Mouse (Mus musculus) heart, embryonic 11.5 days (tissue): ENCODE data around the gene Rnf123. TPM values are rescaled to one million over a fixed set of nuclear protein-coding genes. Genes with fewer than 3 reads are reported as not detected.

Experiments used
- ATAC-seq: fragments of 200-750 bp; cut with Nextera tagmentation; replicated peaks from 2 replicates; pipeline ENCODE4 v1.8.0; 2017; ENCODE audit warnings: moderate library complexity; ENCODE audit not compliant: insufficient number of reproducible peaks, low FRiP score, low TSS enrichment
- H3K27ac ChIP-seq: fragments of 300-500 bp; sonication (generic); 2 replicates; pipeline ENCODE4 v1.5.1; 2014; ENCODE audit warnings: mild to moderate bottlenecking, low read depth, low read length
- H3K27me3 ChIP-seq: fragments of 300-500 bp; sonication (generic); 2 replicates; pipeline ENCODE4 v1.6.1; 2014; ENCODE audit warnings: mild to moderate bottlenecking, low read length, mixed read lengths; ENCODE audit not compliant: control insufficient read depth, insufficient read depth
- H3K36me3 ChIP-seq: fragments of 300-500 bp; sonication (generic); 2 replicates; pipeline ENCODE4 v1.6.1; 2014; ENCODE audit warnings: mild to moderate bottlenecking, low read length, moderate library complexity, mixed read lengths; ENCODE audit not compliant: control insufficient read depth, insufficient read depth
- H3K4me1 ChIP-seq: fragments of 300-500 bp; sonication (generic); 2 replicates; pipeline ENCODE4 v1.6.1; 2014; ENCODE audit warnings: low read length; ENCODE audit not compliant: control insufficient read depth, insufficient read depth
- H3K4me2 ChIP-seq: fragments of 300-500 bp; sonication (generic); 2 replicates; pipeline ENCODE4 v1.6.1; 2014; ENCODE audit warnings: mild to moderate bottlenecking, moderate library complexity
- H3K4me3 ChIP-seq: fragments of 300-500 bp; sonication (generic); 2 replicates; pipeline ENCODE4 v1.5.1; 2014; ENCODE audit warnings: low read depth, low read length
- H3K9ac ChIP-seq: fragments of 300-500 bp; sonication (generic); 2 replicates; pipeline ENCODE4 v1.6.1; 2014; ENCODE audit warnings: mild to moderate bottlenecking, low read depth, low read length, moderate library complexity
- H3K9me3 ChIP-seq: fragments of 300-500 bp; sonication (generic); replicated peaks from 2 replicates; pipeline ENCODE4 v1.6.1; 2016; ENCODE audit warnings: low read length; ENCODE audit not compliant: control insufficient read depth
- WGBS: fragments of 180-500 bp; shearing (Covaris S2); extraction: QIAGEN DNeasy Blood & Tissue Kit; methylation state at CpG from one replicate; pipeline ENCODE4 v1.1.7; 2014; ENCODE audit not compliant: insufficient replicate concordance; 5-methylcytosine and 5-hydroxymethylcytosine counted together
- polyA plus RNA-seq: library from polyadenylated mRNA; unstranded; fragments of >200 nt; fragmentation: Nextera tagmentation; extraction: Ambion mirVana; gene quantifications from 2 replicates; pipeline ENCODE4 v1.2.1, GENCODE M21; 2014

The Rnf123 gene
- polyA plus RNA-seq, 1 experiment from 2014 or later: 23.4 TPM

GRCm38 (mm10) chr9:108073141-108073930, 9.8 kb downstream of the Rnf123 start:
- Histone ChIP-seq H3K4me3 (no peak overlapping the region), H3K4me1 (peaks cover 19% of the 10 kb centered on the region), H3K4me2 (no peak overlapping the region), H3K9me3 (no peaks in the 10 kb centered on the region), H3K27ac (peak overlapping the region; percentile 10; the same call in 1 of the 2 replicates), H3K27me3 (no peaks in the 10 kb centered on the region), H3K9ac (0 out of 2 replicates have a peak overlapping the region, but pooled peaks have one; percentile 49), H3K36me3 (peaks cover 5% of the 10 kb centered on the region; the same call in 1 of the 2 replicates)
- 50% methylated on average over 7 of the region's 7 CpGs for WGBS
- no peak for ATAC-seq

- H3K27me3 ChIP-seq: no peaks in the 10 kb centered on the region
- peak overlapping the region; percentile 68 for H3K27ac ChIP-seq
- peak overlapping the region; percentile 11; the same call in 1 of the 2 replicates for H3K4me2 ChIP-seq
- WGBS: 45% methylated on average over 9 of the region's 9 CpGs
- H3K9me3 ChIP-seq: no peaks in the 10 kb centered on the region
- H3K4me3 ChIP-seq: no peak overlapping the region
- no peak overlapping the region; the same call in 1 of the 2 replicates for H3K9ac ChIP-seq
- H3K4me1 ChIP-seq: peaks cover 19% of the 10 kb centered on the region
- peaks cover 5% of the 10 kb centered on the region; the same call in 1 of the 2 replicates for H3K36me3 ChIP-seq
- no peak for ATAC-seq
Measured at GRCm38 (mm10) chr9:108072481-108072924, 10.6 kb downstream of the Rnf123 start.

- Histone ChIP-seq H3K27me3 (no peaks in the 10 kb centered on the region), H3K27ac (peak overlapping the region; percentile 68; the same call in 1 of the 2 replicates), H3K9me3 (no peaks in the 10 kb centered on the region), H3K9ac (no peak overlapping the region), H3K4me2 (no peak overlapping the region), H3K4me1 (peaks cover 19% of the 10 kb centered on the region), H3K36me3 (peaks cover 5% of the 10 kb centered on the region; the same call in 1 of the 2 replicates), H3K4me3 (no peak overlapping the region)
- ATAC-seq: no peak
- WGBS: 62% methylated on average over 4 of the region's 4 CpGs
Measured at GRCm38 (mm10) chr9:108071801-108072200, 11.3 kb downstream of the Rnf123 start.

- no peak overlapping the region for H3K9ac ChIP-seq
- H3K9me3 ChIP-seq: no peaks in the 10 kb centered on the region
- 92% methylated on average over 7 of the region's 7 CpGs for WGBS
- no peak overlapping the region for H3K4me2 ChIP-seq
- H3K27me3 ChIP-seq: no peaks in the 10 kb centered on the region
- H3K36me3 ChIP-seq: peaks cover 5% of the 10 kb centered on the region; the same call in 1 of the 2 replicates
- ATAC-seq: no peak
- H3K4me3 ChIP-seq: no peak overlapping the region
- no peak overlapping the region for H3K27ac ChIP-seq
- H3K4me1 ChIP-seq: peaks cover 19% of the 10 kb centered on the region
Measured at GRCm38 (mm10) chr9:108069529-108069928, 13.6 kb downstream of the Rnf123 start.

- Histone ChIP-seq H3K4me1 (peaks cover 19% of the 10 kb centered on the region), H3K27me3 (no peaks in the 10 kb centered on the region), H3K4me2 (no peak overlapping the region), H3K36me3 (peaks cover 5% of the 10 kb centered on the region; the same call in 1 of the 2 replicates), H3K9ac (no peak overlapping the region), H3K9me3 (no peaks in the 10 kb centered on the region), H3K27ac (no peak overlapping the region), H3K4me3 (no peak overlapping the region)
- 87% methylated on average over 9 of the region's 9 CpGs for WGBS
- no peak for ATAC-seq
Measured at GRCm38 (mm10) chr9:108069007-108069406, 14.1 kb downstream of the Rnf123 start.

GRCm38 (mm10) chr9:108067900-108068299, 15.2 kb downstream of the Rnf123 start:
- Histone ChIP-seq H3K9me3 (no peaks in the 10 kb centered on the region), H3K4me3 (no peak overlapping the region), H3K27me3 (no peaks in the 10 kb centered on the region), H3K4me1 (peaks cover 12% of the 10 kb centered on the region), H3K27ac (no peak overlapping the region), H3K4me2 (no peak overlapping the region), H3K36me3 (peaks cover 6% of the 10 kb centered on the region; the same call in 1 of the 2 replicates), H3K9ac (0 out of 2 replicates have a peak overlapping the region, but pooled peaks have one; percentile 43)
- WGBS: 19% methylated on average over 8 of the region's 8 CpGs
- peak; percentile 14; the same call in 1 of the 2 replicates for ATAC-seq

- ATAC-seq: no peak
Measured at GRCm38 (mm10) chr9:108067199-108067598, 15.9 kb downstream of the Rnf123 start.

GRCm38 (mm10) chr9:108065491-108066011, 17.6 kb downstream of the Rnf123 start:
- H3K9me3 ChIP-seq: no peaks in the 10 kb centered on the region
- peaks cover 11% of the 10 kb centered on the region for H3K36me3 ChIP-seq
- 28% methylated on average over 5 of the region's 5 CpGs for WGBS

More at GRCm38 (mm10) chr9:108067199-108067598, 15.9 kb downstream of the Rnf123 start:
- Histone ChIP-seq H3K9ac (no peak overlapping the region), H3K9me3 (no peaks in the 10 kb centered on the region), H3K36me3 (peaks cover 9% of the 10 kb centered on the region; the same call in 1 of the 2 replicates), H3K27me3 (no peaks in the 10 kb centered on the region), H3K4me2 (no peak overlapping the region), H3K27ac (no peak overlapping the region), H3K4me3 (no peak overlapping the region), H3K4me1 (peaks cover 7% of the 10 kb centered on the region)
- 84% methylated on average over 7 of the region's 7 CpGs for WGBS

More at GRCm38 (mm10) chr9:108065491-108066011, 17.6 kb downstream of the Rnf123 start:
- Histone ChIP-seq H3K27me3 (no peaks in the 10 kb centered on the region), H3K4me2 (no peak overlapping the region), H3K4me3 (no peak overlapping the region), H3K27ac (no peak overlapping the region), H3K4me1 (0 out of 2 replicates have a peak, but pooled peaks cover 2% of the 10 kb centered on the region), H3K9ac (no peak overlapping the region)
- no peak for ATAC-seq
